Mouse (Mus musculus): ENCODE data around the gene Ston2. TPM values are rescaled to one million over a fixed set of nuclear protein-coding genes. Genes with fewer than 3 reads are reported as not detected.
"Not testable (repeated sequence)": the region's sequence is repeated elsewhere in the genome, so short reads cannot be mapped to it uniquely, and the experiment has no call there.

Gene Ston2
- polyA plus RNA-seq, 1 experiment: 12.3 TPM

DNA sequence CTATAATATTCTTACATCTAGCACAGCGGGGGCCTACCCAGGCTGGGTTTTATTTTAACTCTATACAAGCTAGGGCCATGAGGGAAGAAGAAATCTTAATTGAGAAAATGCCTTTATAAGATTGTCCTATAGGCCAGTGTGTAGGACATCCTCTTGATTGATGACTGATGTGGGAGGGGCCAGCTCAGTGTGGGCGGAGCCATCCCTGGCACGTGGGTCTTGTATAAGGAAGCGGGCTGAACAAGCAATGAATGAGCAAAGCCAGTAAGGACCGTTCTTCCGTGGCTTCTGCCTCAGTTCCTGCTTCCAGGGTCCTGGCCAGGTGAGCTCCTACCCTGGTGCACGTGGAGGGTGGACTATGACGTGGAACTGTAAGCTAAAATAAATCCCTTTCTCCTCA, 5.1 kb upstream of the Ston2 start:
- Histone ChIP-seq H3K27me3 (ENCODE audit: control insufficient read depth, insufficient read depth, insufficient read length) (no peaks in the 10 kb centered on the region), H3K4me2 (ENCODE audit: low read depth) (no peak overlapping the region), H3ac (ENCODE audit: control insufficient read depth, insufficient read length) (no peak overlapping the region), H3K36me3 (ENCODE audit: control insufficient read depth, insufficient read depth) (no peaks in the 10 kb centered on the region), H3K4me3 (no peak overlapping the region), H3K79me2 (ENCODE audit: control insufficient read depth, insufficient read depth) (no peaks in the 10 kb centered on the region)
- TF ChIP-seq SRF (IDR thresholded peaks at IDR 0.05; ENCODE audit: control insufficient read depth, insufficient read length, low read depth) (no peak), CEBPB (IDR thresholded peaks at IDR 0.05; ENCODE audit: insufficient read depth, poor library complexity, severe bottlenecking) (no peak), POLR2A (IDR thresholded peaks at IDR 0.05; ENCODE audit: insufficient read length, low read depth) (no peak), MYOD1 (IDR thresholded peaks at IDR 0.05; ENCODE audit: control insufficient read depth in 1 of 3, insufficient read length in 2 of 3, low read depth in 2 of 3) (no peak), TCF12 (IDR thresholded peaks at IDR 0.05; ENCODE audit: insufficient read depth, poor library complexity, severe bottlenecking) (no peak), TCF3 (IDR thresholded peaks at IDR 0.05; ENCODE audit: insufficient read length, low read depth) (no peak), E2F4 (IDR thresholded peaks at IDR 0.05; ENCODE audit: insufficient read depth) (no peak), USF1 (IDR thresholded peaks at IDR 0.05; ENCODE audit: low read depth) (no peak), MAX (IDR thresholded peaks at IDR 0.05; ENCODE audit: low read depth) (no peak), REST (IDR thresholded peaks at IDR 0.05; ENCODE audit: insufficient read depth, insufficient read length) (no peak), POLR2AphosphoS2 (IDR thresholded peaks at IDR 0.05; ENCODE audit: insufficient read length, low read depth) (no peak), MYOG (IDR thresholded peaks at IDR 0.05; ENCODE audit: control insufficient read depth in 1 of 3, insufficient read depth in 1 of 3, insufficient read length in 2 of 3, low read depth in 2 of 3) (no peak)

DNA sequence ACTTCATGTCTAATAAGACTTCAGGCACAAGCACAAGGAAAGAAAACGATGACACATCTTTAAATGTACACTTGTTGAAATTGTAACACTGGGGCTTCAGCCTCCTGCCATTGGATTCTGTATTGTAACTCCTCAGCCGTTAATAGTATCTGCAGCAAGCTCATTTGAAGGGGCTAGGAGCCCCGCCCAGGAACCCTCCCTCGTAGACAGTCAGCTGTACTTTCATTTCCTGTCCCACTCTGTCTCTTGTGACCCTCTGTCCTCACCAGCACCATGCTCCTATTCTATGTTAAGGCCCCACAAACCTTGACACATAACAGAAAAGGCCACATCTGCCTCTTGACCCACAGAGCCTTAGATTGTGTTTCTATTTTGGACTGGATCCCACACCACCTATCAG, 3.6 kb upstream of the Ston2 start:
- Histone ChIP-seq H3K27me3 (ENCODE audit: control insufficient read depth, insufficient read depth, insufficient read length) (no peaks in the 10 kb centered on the region), H3K4me3 (no peak overlapping the region), H3K79me2 (ENCODE audit: control insufficient read depth, insufficient read depth) (no peaks in the 10 kb centered on the region), H3K36me3 (ENCODE audit: control insufficient read depth, insufficient read depth) (no peaks in the 10 kb centered on the region), H3ac (ENCODE audit: control insufficient read depth, insufficient read length) (no peak overlapping the region), H3K4me2 (ENCODE audit: low read depth) (no peak overlapping the region)
- TF ChIP-seq USF1 (IDR thresholded peaks at IDR 0.05; ENCODE audit: low read depth) (no peak), SRF (IDR thresholded peaks at IDR 0.05; ENCODE audit: control insufficient read depth, insufficient read length, low read depth) (no peak), MYOD1 (IDR thresholded peaks at IDR 0.05; ENCODE audit: control insufficient read depth in 1 of 3, insufficient read length in 2 of 3, low read depth in 2 of 3) (no peak), POLR2AphosphoS2 (IDR thresholded peaks at IDR 0.05; ENCODE audit: insufficient read length, low read depth) (no peak), POLR2A (IDR thresholded peaks at IDR 0.05; ENCODE audit: insufficient read length, low read depth) (no peak), E2F4 (IDR thresholded peaks at IDR 0.05; ENCODE audit: insufficient read depth) (no peak), MYOG (IDR thresholded peaks at IDR 0.05; ENCODE audit: control insufficient read depth in 1 of 3, insufficient read depth in 1 of 3, insufficient read length in 2 of 3, low read depth in 2 of 3) (no peak), CEBPB (IDR thresholded peaks at IDR 0.05; ENCODE audit: insufficient read depth, poor library complexity, severe bottlenecking) (no peak), TCF3 (IDR thresholded peaks at IDR 0.05; ENCODE audit: insufficient read length, low read depth) (no peak), MAX (IDR thresholded peaks at IDR 0.05; ENCODE audit: low read depth) (no peak), TCF12 (IDR thresholded peaks at IDR 0.05; ENCODE audit: insufficient read depth, poor library complexity, severe bottlenecking) (no peak), REST (IDR thresholded peaks at IDR 0.05; ENCODE audit: insufficient read depth, insufficient read length) (no peak)

DNA sequence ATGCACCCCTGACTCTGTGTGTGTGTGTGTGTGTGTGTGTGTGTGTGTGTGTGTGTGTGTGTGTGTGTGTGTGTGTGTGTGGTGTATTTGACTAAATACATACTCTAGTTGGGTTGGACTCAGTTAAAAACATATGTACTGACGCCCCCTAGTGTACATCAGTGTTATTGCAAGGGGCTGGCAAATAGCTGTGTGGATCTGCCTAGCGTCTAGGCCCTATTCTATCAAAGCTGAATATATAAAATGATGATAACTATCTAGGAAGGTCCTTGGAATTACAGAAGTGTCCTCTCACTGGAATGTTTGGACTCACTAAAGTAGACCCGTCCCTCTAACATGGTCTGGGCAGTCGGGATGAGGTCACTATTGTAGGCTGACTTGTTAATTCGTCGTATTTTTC, 1.6 kb upstream of the Ston2 start:
- TF ChIP-seq MAX (IDR thresholded peaks at IDR 0.05; ENCODE audit: low read depth) (no peak), POLR2AphosphoS2 (IDR thresholded peaks at IDR 0.05; ENCODE audit: insufficient read length, low read depth) (no peak), MYOG (IDR thresholded peaks at IDR 0.05; ENCODE audit: control insufficient read depth in 1 of 3, insufficient read depth in 1 of 3, insufficient read length in 2 of 3, low read depth in 2 of 3) (no peak), SRF (IDR thresholded peaks at IDR 0.05; ENCODE audit: control insufficient read depth, insufficient read length, low read depth) (no peak), CEBPB (IDR thresholded peaks at IDR 0.05; ENCODE audit: insufficient read depth, poor library complexity, severe bottlenecking) (no peak), REST (IDR thresholded peaks at IDR 0.05; ENCODE audit: insufficient read depth, insufficient read length) (no peak), TCF3 (IDR thresholded peaks at IDR 0.05; ENCODE audit: insufficient read length, low read depth) (no peak)
- no peak overlapping the region for H3K4me3 ChIP-seq
- H3ac ChIP-seq (ENCODE audit: control insufficient read depth, insufficient read length): no peak overlapping the region
- H3K4me2 ChIP-seq (ENCODE audit: low read depth): no peak overlapping the region
- no peaks in the 10 kb centered on the region for H3K36me3 ChIP-seq (ENCODE audit: control insufficient read depth, insufficient read depth)
- no peaks in the 10 kb centered on the region for H3K27me3 ChIP-seq (ENCODE audit: control insufficient read depth, insufficient read depth, insufficient read length)
- no peaks in the 10 kb centered on the region for H3K79me2 ChIP-seq (ENCODE audit: control insufficient read depth, insufficient read depth)

DNA sequence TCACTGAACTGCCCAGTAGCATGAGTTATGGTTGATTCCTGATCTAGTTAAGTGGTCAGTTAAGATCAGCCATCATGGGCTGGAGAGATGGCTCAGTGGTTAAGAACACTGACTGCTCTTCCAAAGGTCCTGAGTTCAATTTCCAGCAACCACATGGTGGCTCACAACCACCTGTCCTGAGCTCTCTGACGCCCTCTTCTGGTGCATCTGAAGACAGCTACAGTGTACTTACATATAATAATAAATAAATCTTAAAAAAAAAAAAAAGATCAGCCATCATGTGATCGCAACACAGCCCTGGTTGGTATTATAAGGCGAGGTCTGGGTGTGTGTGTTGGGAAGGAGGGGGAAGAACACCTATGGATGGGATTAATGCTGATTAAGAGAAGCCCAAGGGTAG, 259 bp upstream of the Ston2 start:
- H3ac ChIP-seq (ENCODE audit: control insufficient read depth, insufficient read length); H3K4me3 ChIP-seq; H3K36me3 ChIP-seq (ENCODE audit: control insufficient read depth, insufficient read depth); H3K4me2 ChIP-seq (ENCODE audit: low read depth); H3K79me2 ChIP-seq (ENCODE audit: control insufficient read depth, insufficient read depth); H3K27me3 ChIP-seq (ENCODE audit: control insufficient read depth, insufficient read depth, insufficient read length): not testable (repeated sequence)

DNA sequence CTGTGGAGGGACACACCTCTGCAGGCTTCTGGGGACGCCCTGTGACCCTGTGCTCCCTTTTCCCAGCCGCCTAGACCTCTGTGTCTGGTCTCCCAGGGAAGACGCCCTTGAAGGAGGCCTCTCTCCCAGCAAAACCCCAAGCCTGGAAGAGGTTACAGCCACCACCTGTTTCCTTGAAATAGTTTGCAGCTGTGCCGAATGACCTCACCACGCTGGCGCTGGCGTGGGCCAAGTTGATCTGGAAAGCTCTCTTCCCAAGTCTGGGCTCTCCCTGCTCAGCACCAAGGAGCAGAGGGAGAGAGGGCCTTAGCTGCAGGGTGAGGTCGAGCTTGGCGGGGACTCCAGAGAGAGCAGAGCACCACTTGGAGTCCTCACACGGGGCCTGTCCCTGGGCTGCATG, 1.8 kb downstream of the Ston2 start:
- Histone ChIP-seq H3ac (ENCODE audit: control insufficient read depth, insufficient read length) (no peak overlapping the region), H3K36me3 (ENCODE audit: control insufficient read depth, insufficient read depth) (no peaks in the 10 kb centered on the region), H3K79me2 (ENCODE audit: control insufficient read depth, insufficient read depth) (no peaks in the 10 kb centered on the region), H3K4me2 (ENCODE audit: low read depth) (peak overlapping the region; percentile 75), H3K4me3 (no peak overlapping the region), H3K27me3 (ENCODE audit: control insufficient read depth, insufficient read depth, insufficient read length) (no peaks in the 10 kb centered on the region)
- TF ChIP-seq POLR2A (IDR thresholded peaks at IDR 0.05; ENCODE audit: insufficient read length, low read depth): no peak
- TF ChIP-seq REST (IDR thresholded peaks at IDR 0.05; ENCODE audit: insufficient read depth, insufficient read length): no peak
- peak; percentile 64 to 95 (median 90) for TF ChIP-seq MYOG (IDR thresholded peaks at IDR 0.05; ENCODE audit: control insufficient read depth in 1 of 3, insufficient read depth in 1 of 3, insufficient read length in 2 of 3, low read depth in 2 of 3)
- TF ChIP-seq TCF12 (IDR thresholded peaks at IDR 0.05; ENCODE audit: insufficient read depth, poor library complexity, severe bottlenecking): peak; percentile 94
- TF ChIP-seq TCF3 (IDR thresholded peaks at IDR 0.05; ENCODE audit: insufficient read length, low read depth): peak; percentile 88
- 0 out of 2 replicates have a peak, but pooled peaks have one; percentile 21 for TF ChIP-seq CEBPB (IDR thresholded peaks at IDR 0.05; ENCODE audit: insufficient read depth, poor library complexity, severe bottlenecking)
- TF ChIP-seq MYOD1 (IDR thresholded peaks at IDR 0.05; ENCODE audit: control insufficient read depth in 1 of 3, insufficient read length in 2 of 3, low read depth in 2 of 3): peak; percentile 86 to 96 (median 92)
